Mouse (Mus musculus): ENCODE data around the gene Mpeg1. TPM values are rescaled to one million over a fixed set of nuclear protein-coding genes. Genes with fewer than 3 reads are reported as not detected.

Mpeg1 gene
- polyA plus RNA-seq (2015; fragmentation: Nextera tagmentation; extraction: Ambion mirVana): 0.30 and 0.48 TPM in 2 replicates

- 81% methylated on average over 11 of the region's 11 CpGs for WGBS
- Histone ChIP-seq H3K4me1 (peaks cover 8% of the 10 kb centered on the region; the same call in 1 of the 2 replicates), H3K27ac (no peak within 1 kb of the TSS), H3K36me3 (ENCODE audit: poor library complexity, severe bottlenecking) (no peaks in the 10 kb centered on the region), H3K27me3 (no peaks in the 10 kb centered on the region), H3K9ac (no peak within 1 kb of the TSS), H3K9me3 (replicated peaks) (no peaks in the 10 kb centered on the region), H3K4me2 (no peak within 1 kb of the TSS), H3K4me3 (no peak within 1 kb of the TSS)
- no peak for ATAC-seq
These were observed at the start of gene Mpeg1 for GRCm38 (mm10) chr19:12460282-12461249. TSS of gene Mpeg1 (plus strand) at chr19:12460779.

- no peaks in the 10 kb centered on the region for H3K9me3 ChIP-seq (replicated peaks)
- H3K9ac ChIP-seq: no peak overlapping the region
- H3K27me3 ChIP-seq: no peaks in the 10 kb centered on the region
- no peak overlapping the region for H3K27ac ChIP-seq
- H3K4me1 ChIP-seq: no peaks in the 10 kb centered on the region
- H3K4me3 ChIP-seq: no peak overlapping the region
- ATAC-seq: no peak
- no peak overlapping the region for H3K4me2 ChIP-seq
- no peaks in the 10 kb centered on the region for H3K36me3 ChIP-seq (ENCODE audit: poor library complexity, severe bottlenecking)
These were observed 46.8 kb upstream of the Mpeg1 start for GRCm38 (mm10) chr19:12413737-12414136.

- H3K9ac ChIP-seq: no peak within 1 kb of the TSS
- no peaks in the 10 kb centered on the region for H3K9me3 ChIP-seq (replicated peaks)
- no peak for ATAC-seq
- H3K4me1 ChIP-seq: no peaks in the 10 kb centered on the region
- no peaks in the 10 kb centered on the region for H3K27me3 ChIP-seq
- no peak within 1 kb of the TSS for H3K27ac ChIP-seq
- no peak within 1 kb of the TSS for H3K4me2 ChIP-seq
- H3K4me3 ChIP-seq: no peak within 1 kb of the TSS
- no peaks in the 10 kb centered on the region for H3K36me3 ChIP-seq (ENCODE audit: poor library complexity, severe bottlenecking)
These were observed 43.2 kb upstream of the Mpeg1 start, which contains the start of gene Olfr1441 for GRCm38 (mm10) chr19:12417361-12417760. TSS of gene Olfr1441 (plus strand) at chr19:12417433.

- H3K27me3 ChIP-seq: no peaks in the 10 kb centered on the region
- H3K27ac ChIP-seq: no peak overlapping the region
- H3K9ac ChIP-seq: no peak overlapping the region
- no peak for ATAC-seq
- no peaks in the 10 kb centered on the region for H3K4me1 ChIP-seq
- H3K9me3 ChIP-seq (replicated peaks): no peaks in the 10 kb centered on the region
- no peaks in the 10 kb centered on the region for H3K36me3 ChIP-seq (ENCODE audit: poor library complexity, severe bottlenecking)
- no peak overlapping the region for H3K4me3 ChIP-seq
- no peak overlapping the region for H3K4me2 ChIP-seq
- 92% methylated on average over 3 of the region's 3 CpGs for WGBS
These were observed 42.3 kb upstream of the Mpeg1 start for GRCm38 (mm10) chr19:12418312-12418711.

- no peaks in the 10 kb centered on the region for H3K36me3 ChIP-seq (ENCODE audit: poor library complexity, severe bottlenecking)
- H3K4me3 ChIP-seq: no peak overlapping the region
- H3K9me3 ChIP-seq (replicated peaks): no peaks in the 10 kb centered on the region
- no peak overlapping the region for H3K27ac ChIP-seq
- ATAC-seq: no peak
- H3K4me2 ChIP-seq: no peak overlapping the region
- H3K27me3 ChIP-seq: no peaks in the 10 kb centered on the region
- no peaks in the 10 kb centered on the region for H3K4me1 ChIP-seq
- H3K9ac ChIP-seq: no peak overlapping the region
- WGBS: 78% methylated on average over 6 of the region's 6 CpGs
These were observed 40.0 kb upstream of the Mpeg1 start for GRCm38 (mm10) chr19:12420555-12420954.

- Histone ChIP-seq H3K4me2 (no peak overlapping the region), H3K27ac (no peak overlapping the region), H3K9ac (no peak overlapping the region), H3K4me3 (no peak overlapping the region), H3K9me3 (replicated peaks) (no peaks in the 10 kb centered on the region), H3K27me3 (no peaks in the 10 kb centered on the region), H3K4me1 (no peaks in the 10 kb centered on the region), H3K36me3 (ENCODE audit: poor library complexity, severe bottlenecking) (no peaks in the 10 kb centered on the region)
- 83% methylated on average over 1 of the region's 1 CpGs for WGBS
- ATAC-seq: no peak
These were observed 38.9 kb upstream of the Mpeg1 start for GRCm38 (mm10) chr19:12421680-12422079.

GRCm38 (mm10) chr19:12427101-12427500, 33.5 kb upstream of the Mpeg1 start:
- H3K9ac ChIP-seq: no peak overlapping the region
- WGBS: 92% methylated on average over 5 of the region's 5 CpGs
- H3K4me1 ChIP-seq: no peaks in the 10 kb centered on the region
- H3K27me3 ChIP-seq: no peaks in the 10 kb centered on the region
- ATAC-seq: no peak
- H3K36me3 ChIP-seq (ENCODE audit: poor library complexity, severe bottlenecking): no peaks in the 10 kb centered on the region
- no peak overlapping the region for H3K4me3 ChIP-seq
- no peaks in the 10 kb centered on the region for H3K9me3 ChIP-seq (replicated peaks)
- H3K4me2 ChIP-seq: no peak overlapping the region
- H3K27ac ChIP-seq: no peak overlapping the region

- Histone ChIP-seq H3K27me3 (no peaks in the 10 kb centered on the region), H3K9me3 (replicated peaks) (no peaks in the 10 kb centered on the region), H3K36me3 (ENCODE audit: poor library complexity, severe bottlenecking) (no peaks in the 10 kb centered on the region), H3K9ac (no peak within 1 kb of the TSS), H3K27ac (no peak within 1 kb of the TSS), H3K4me3 (no peak within 1 kb of the TSS), H3K4me1 (no peaks in the 10 kb centered on the region), H3K4me2 (no peak within 1 kb of the TSS)
- 97% methylated on average over 6 of the region's 6 CpGs for WGBS
- ATAC-seq: no peak
These were observed 33.0 kb upstream of the Mpeg1 start, which contains the start of gene Pfpl for GRCm38 (mm10) chr19:12427605-12428004. TSS of gene Pfpl (plus strand) at chr19:12427905.

- Histone ChIP-seq H3K4me1 (no peaks in the 10 kb centered on the region), H3K36me3 (ENCODE audit: poor library complexity, severe bottlenecking) (no peaks in the 10 kb centered on the region), H3K27me3 (no peaks in the 10 kb centered on the region), H3K27ac (no peak overlapping the region), H3K4me2 (no peak overlapping the region), H3K9ac (no peak overlapping the region), H3K4me3 (no peak overlapping the region), H3K9me3 (replicated peaks) (no peaks in the 10 kb centered on the region)
- peak; percentile 53; the same call in 1 of the 2 replicates for ATAC-seq
- 3% methylated on average over 2 of the region's 2 CpGs for WGBS
These were observed 27.5 kb upstream of the Mpeg1 start for GRCm38 (mm10) chr19:12433033-12433432.

GRCm38 (mm10) chr19:12435011-12435416, 25.6 kb upstream of the Mpeg1 start:
- H3K4me1 ChIP-seq: no peaks in the 10 kb centered on the region
- H3K27ac ChIP-seq: no peak overlapping the region
- no peaks in the 10 kb centered on the region for H3K36me3 ChIP-seq (ENCODE audit: poor library complexity, severe bottlenecking)
- ATAC-seq: no peak
- H3K9me3 ChIP-seq (replicated peaks): no peaks in the 10 kb centered on the region
- no peak overlapping the region for H3K4me2 ChIP-seq
- WGBS: 88% methylated on average over 4 of the region's 4 CpGs
- H3K9ac ChIP-seq: no peak overlapping the region
- no peak overlapping the region for H3K4me3 ChIP-seq
- H3K27me3 ChIP-seq: no peaks in the 10 kb centered on the region

GRCm38 (mm10) chr19:12435750-12436524, 24.6 kb upstream of the Mpeg1 start:
- no peaks in the 10 kb centered on the region for H3K36me3 ChIP-seq (ENCODE audit: poor library complexity, severe bottlenecking)

GRCm38 (mm10) chr19:12439581-12439980, 21.0 kb upstream of the Mpeg1 start:
- no peaks in the 10 kb centered on the region for H3K9me3 ChIP-seq (replicated peaks)
- ATAC-seq: no peak
- WGBS: 51% methylated on average over 1 of the region's 1 CpGs

More at GRCm38 (mm10) chr19:12435750-12436524, 24.6 kb upstream of the Mpeg1 start:
- Histone ChIP-seq H3K4me1 (no peaks in the 10 kb centered on the region), H3K9ac (no peak overlapping the region), H3K4me2 (no peak overlapping the region), H3K4me3 (no peak overlapping the region), H3K27ac (no peak overlapping the region), H3K27me3 (no peaks in the 10 kb centered on the region), H3K9me3 (replicated peaks) (no peaks in the 10 kb centered on the region)
- WGBS: 83% methylated on average over 4 of the region's 4 CpGs
- ATAC-seq: no peak

More at GRCm38 (mm10) chr19:12439581-12439980, 21.0 kb upstream of the Mpeg1 start:
- Histone ChIP-seq H3K9ac (no peak overlapping the region), H3K27ac (no peak overlapping the region), H3K4me2 (no peak overlapping the region), H3K4me3 (no peak overlapping the region), H3K27me3 (no peaks in the 10 kb centered on the region), H3K4me1 (no peaks in the 10 kb centered on the region), H3K36me3 (ENCODE audit: poor library complexity, severe bottlenecking) (no peaks in the 10 kb centered on the region)
